In genomic region chr9:47973130-47973529, GRCm38 (mm10) we compare ENCODE assay signal across 20 mouse cellular contexts.
A peak's percentile ranks its signal among the peaks of the same experiment; 100 is the strongest.
DNase-seq lines count a peak whose midpoint lies in the region; ATAC-seq and TF ChIP-seq lines count a peak whose summit lies in the region.
"Had no signal": no experiment of that assay in that cellular context is flagged by ENCODE, and none has a peak within 500 bp of the region (broad histone marks: within the 10 kb centered on the region; RNA-seq: fewer than 3 reads in every experiment).

No protein-coding gene starts in this region.

- H3K9ac ChIP-seq in midbrain, embryonic 16.5 days (ENCODE audit: low read depth, low read length), result no peak overlapping the region
- no peak overlapping the region for H3K9ac ChIP-seq in hindbrain, embryonic 15.5 days
- H3K9ac ChIP-seq in midbrain, postnatal 0 days (replicated peaks; ENCODE audit: low read length, poor library complexity, severe bottlenecking), result no peak overlapping the region
- H3K9ac ChIP-seq: midbrain, embryonic 12.5 days had no signal

- 0 out of 2 replicates have a peak, but pooled peaks have one; percentile 36 for ATAC-seq in midbrain, embryonic 16.5 days
- peak; percentile 51; the same call in 1 of the 2 replicates for ATAC-seq in hindbrain, embryonic 15.5 days (ENCODE audit: low FRiP score, low read depth)
- no peak for ATAC-seq in midbrain, postnatal 0 days (ENCODE audit: low FRiP score)
- ATAC-seq: intestine, embryonic 16.5 days; lung, postnatal 0 days had no signal

- no peaks in the 10 kb centered on the region for H3K27me3 ChIP-seq in midbrain, embryonic 16.5 days (ENCODE audit: control insufficient read depth, insufficient read depth, low read depth, low read length)
- no peaks in the 10 kb centered on the region for H3K27me3 ChIP-seq in midbrain, embryonic 10.5 days (ENCODE audit: low read depth, poor library complexity, severe bottlenecking)
- no peaks in the 10 kb centered on the region for H3K27me3 ChIP-seq in hindbrain, embryonic 15.5 days
- no peaks in the 10 kb centered on the region for H3K27me3 ChIP-seq in midbrain, postnatal 0 days (ENCODE audit: insufficient read depth, low read length)
- H3K27me3 ChIP-seq: midbrain, embryonic 12.5 days had no signal

- no peak overlapping the region for H3K27ac ChIP-seq in midbrain, embryonic 16.5 days (ENCODE audit: low read length)
- no peak overlapping the region for H3K27ac ChIP-seq in midbrain, embryonic 10.5 days (replicated peaks)
- 0 out of 2 replicates have a peak overlapping the region, but pooled peaks have one; percentile 34 for H3K27ac ChIP-seq in hindbrain, embryonic 15.5 days (replicated peaks)
- no peak overlapping the region for H3K27ac ChIP-seq in midbrain, postnatal 0 days (ENCODE audit: low read depth, low read length)
- H3K27ac ChIP-seq: limb, embryonic 10.5 days; midbrain, embryonic 12.5 days; stomach, postnatal 0 days had no signal

- TF ChIP-seq CTCF in midbrain, postnatal 0 days (IDR thresholded peaks at IDR 0.05), result no peak

- no peaks in the 10 kb centered on the region for H3K9me3 ChIP-seq in midbrain, embryonic 16.5 days (replicated peaks; ENCODE audit: control insufficient read depth, low read length, poor library complexity, severe bottlenecking)
- no peaks in the 10 kb centered on the region for H3K9me3 ChIP-seq in midbrain, embryonic 10.5 days (replicated peaks)
- no peaks in the 10 kb centered on the region for H3K9me3 ChIP-seq in hindbrain, embryonic 15.5 days
- no peaks in the 10 kb centered on the region for H3K9me3 ChIP-seq in midbrain, postnatal 0 days (ENCODE audit: low read length)
- H3K9me3 ChIP-seq: limb, embryonic 10.5 days; midbrain, embryonic 12.5 days had no signal

- DNase-seq in heart, adult 11 months, result peak; percentile 53
- DNase-seq in heart, adult 18-20 months, result no peak
- no peak for DNase-seq in midbrain, embryonic 10.5 days (ENCODE audit: low spot score)
- peak; percentile 38 for DNase-seq in midbrain, postnatal 0 days (ENCODE audit: low spot score)
- no peak for DNase-seq in adrenal gland, postnatal 10 days
- DNase-seq: adrenal gland, adult 2 months; cerebellum, adult 18-20 months; cerebellum, postnatal 36 days; embryo, embryonic 11 days; kidney, adult 9 months; kidney, postnatal 14 days; liver had no signal

- H3K4me3 ChIP-seq in midbrain, embryonic 16.5 days (ENCODE audit: low read depth, low read length), result no peak overlapping the region
- H3K4me3 ChIP-seq in midbrain, embryonic 10.5 days, result no peak overlapping the region
- H3K4me3 ChIP-seq in hindbrain, embryonic 15.5 days, result no peak overlapping the region
- no peak overlapping the region for H3K4me3 ChIP-seq in midbrain, postnatal 0 days (ENCODE audit: low read depth, low read length)
- H3K4me3 ChIP-seq: limb, embryonic 10.5 days; midbrain, embryonic 12.5 days had no signal

- no peak overlapping the region for H3K4me2 ChIP-seq in midbrain, embryonic 16.5 days (ENCODE audit: low read length)
- H3K4me2 ChIP-seq in hindbrain, embryonic 15.5 days, result no peak overlapping the region
- no peak overlapping the region for H3K4me2 ChIP-seq in midbrain, postnatal 0 days (ENCODE audit: low read depth, low read length, poor library complexity, severe bottlenecking)
- H3K4me2 ChIP-seq: heart, embryonic 11.5 days; midbrain, embryonic 12.5 days had no signal

- 37% methylated on average over 12 of the region's 12 CpGs for WGBS in midbrain, embryonic 16.5 days
- 84% methylated on average over 12 of the region's 12 CpGs for WGBS in midbrain, embryonic 10.5 days
- WGBS in hindbrain, embryonic 15.5 days, result 29% methylated on average over 12 of the region's 12 CpGs
- WGBS in midbrain, postnatal 0 days, result 38% methylated on average over 12 of the region's 12 CpGs

- no peaks in the 10 kb centered on the region for H3K4me1 ChIP-seq in midbrain, embryonic 16.5 days (ENCODE audit: control insufficient read depth, insufficient read depth, low read length)
- no peaks in the 10 kb centered on the region for H3K4me1 ChIP-seq in midbrain, embryonic 10.5 days
- H3K4me1 ChIP-seq in hindbrain, embryonic 15.5 days (replicated peaks), result peaks cover 4% of the 10 kb centered on the region
- no peaks in the 10 kb centered on the region; the same call in 1 of the 2 replicates for H3K4me1 ChIP-seq in midbrain, postnatal 0 days (ENCODE audit: insufficient read depth, low read length)

- H3K36me3 ChIP-seq in midbrain, embryonic 16.5 days (ENCODE audit: control insufficient read depth, insufficient read depth, low read length), result no peaks in the 10 kb centered on the region
- H3K36me3 ChIP-seq in midbrain, embryonic 10.5 days, result no peaks in the 10 kb centered on the region
- H3K36me3 ChIP-seq in hindbrain, embryonic 15.5 days, result no peaks in the 10 kb centered on the region
- no peaks in the 10 kb centered on the region for H3K36me3 ChIP-seq in midbrain, postnatal 0 days (ENCODE audit: insufficient read depth, low read length)
- H3K36me3 ChIP-seq: limb, embryonic 10.5 days; midbrain, embryonic 12.5 days had no signal

Comparison
In these comparisons a context has a peak if more than half of its experiments do, and no peak if none do; other contexts are left out.
1. DNase-seq: peak in heart, adult 11 months (single experiment) and midbrain, postnatal 0 days (single experiment); none in heart, adult 18-20 months (0 of 2), midbrain, embryonic 10.5 days (single experiment) and adrenal gland, postnatal 10 days (single experiment).